Mouse (Mus musculus) forebrain, embryonic 11.5 days (tissue): Measurements from ENCODE around the gene Ccdc159. TPM values are rescaled to one million over a fixed set of nuclear protein-coding genes. Genes with fewer than 3 reads are reported as not detected.
A peak's percentile ranks its signal among the peaks of the same experiment; 100 is the strongest.

ENCODE experiments used
- ATAC-seq: fragments of 200-750 bp; cut with Nextera tagmentation; replicated peaks from 2 replicates; pipeline ENCODE4 v1.8.0; 2017; ENCODE audit warnings: moderate TSS enrichment; ENCODE audit not compliant: low FRiP score
- DNase-seq: peaks from one replicate; pipeline ENCODE4 v3.0.0-alpha.2; 2017; ENCODE audit warnings: low spot score
- H3K27ac ChIP-seq: fragments of 300-500 bp; sonication (generic); 2 replicates; pipeline ENCODE4 v1.5.1; 2014; ENCODE audit warnings: low read depth, low read length
- H3K27me3 ChIP-seq: fragments of 300-500 bp; sonication (generic); 2 replicates; pipeline ENCODE4 v1.6.1; 2014; ENCODE audit warnings: mild to moderate bottlenecking, low read length, mixed read lengths; ENCODE audit not compliant: control insufficient read depth, insufficient read depth
- H3K36me3 ChIP-seq: fragments of 300-500 bp; sonication (generic); 2 replicates; pipeline ENCODE4 v1.6.1; 2014; ENCODE audit warnings: mild to moderate bottlenecking, low read length, moderate library complexity, mixed read lengths; ENCODE audit not compliant: control insufficient read depth, insufficient read depth
- H3K4me1 ChIP-seq: fragments of 300-500 bp; sonication (generic); replicated peaks from 2 replicates; pipeline ENCODE4 v1.6.1; 2014; ENCODE audit warnings: low read length, mixed read lengths; ENCODE audit not compliant: control insufficient read depth, insufficient read depth
- H3K4me2 ChIP-seq: fragments of 300-500 bp; sonication (generic); 2 replicates; pipeline ENCODE4 v1.6.1; 2014; ENCODE audit warnings: low read depth, mild to moderate bottlenecking, low read length, moderate library complexity, mixed read lengths; ENCODE audit not compliant: severe bottlenecking
- H3K4me3 ChIP-seq: fragments of 300-500 bp; sonication (generic); 2 replicates; pipeline ENCODE4 v1.5.1; 2014; ENCODE audit warnings: low read depth, low read length
- H3K9ac ChIP-seq: fragments of 300-500 bp; sonication (generic); 2 replicates; pipeline ENCODE4 v1.6.1; 2014; ENCODE audit warnings: low read length
- H3K9me3 ChIP-seq: fragments of 300-500 bp; sonication (generic); 2 replicates; pipeline ENCODE4 v1.6.1; 2016; ENCODE audit warnings: low read length, mixed read lengths; ENCODE audit not compliant: control insufficient read depth
- WGBS: fragments of 180-500 bp; shearing (Covaris S2); extraction: QIAGEN DNeasy Blood & Tissue Kit; methylation state at CpG from one replicate; pipeline ENCODE4 v1.1.7; 2014; 5-methylcytosine and 5-hydroxymethylcytosine counted together
- polyA plus RNA-seq: library from polyadenylated mRNA; unstranded; fragments of >200 nt; fragmentation: Nextera tagmentation; extraction: Ambion mirVana; gene quantifications from 2 replicates; pipeline ENCODE4 v1.2.1, GENCODE M21; 2014

Ccdc159 gene
- polyA plus RNA-seq, 1 experiment from 2014 or later: 4.4 TPM

GRCm38 (mm10) chr9:21953600-21953999, 26.3 kb downstream of the Ccdc159 start:
- Histone ChIP-seq H3K27ac (no peak overlapping the region), H3K9me3 (no peaks in the 10 kb centered on the region), H3K27me3 (no peaks in the 10 kb centered on the region), H3K4me1 (peaks cover 6% of the 10 kb centered on the region; the same call in 1 of the 2 replicates), H3K36me3 (no peaks in the 10 kb centered on the region), H3K4me2 (no peak overlapping the region), H3K4me3 (no peak overlapping the region), H3K9ac (no peak overlapping the region)
- DNase-seq (no peak), ATAC-seq (no peak)
- 11% methylated on average over 3 of the region's 3 CpGs for WGBS

- H3K4me3 ChIP-seq: no peak overlapping the region
- 80% methylated on average over 3 of the region's 3 CpGs for WGBS
These were observed 27.4 kb downstream of the Ccdc159 start for GRCm38 (mm10) chr9:21954635-21955034.

GRCm38 (mm10) chr9:21955225-21955569, 27.9 kb downstream of the Ccdc159 start:
- no peaks in the 10 kb centered on the region for H3K36me3 ChIP-seq
- H3K9me3 ChIP-seq: no peaks in the 10 kb centered on the region
- H3K4me1 ChIP-seq: peaks cover 6% of the 10 kb centered on the region; the same call in 1 of the 2 replicates
- DNase-seq: no peak
- peak; percentile 66 for ATAC-seq
- H3K9ac ChIP-seq: peak overlapping the region; percentile 89
- H3K4me3 ChIP-seq: peak overlapping the region; percentile 73
- H3K27me3 ChIP-seq: peaks cover 7% of the 10 kb centered on the region
- 2% methylated on average over 18 of the region's 18 CpGs for WGBS
- peak overlapping the region; percentile 61 for H3K4me2 ChIP-seq
- peak overlapping the region; percentile 80; the same call in 1 of the 2 replicates for H3K27ac ChIP-seq

More at GRCm38 (mm10) chr9:21954635-21955034, 27.4 kb downstream of the Ccdc159 start:
- peaks cover 4% of the 10 kb centered on the region for H3K27me3 ChIP-seq
- H3K4me2 ChIP-seq: peak overlapping the region; percentile 61; the same call in 1 of the 2 replicates
- ATAC-seq (no peak), DNase-seq (no peak)
- no peaks in the 10 kb centered on the region for H3K36me3 ChIP-seq
- H3K9ac ChIP-seq: no peak overlapping the region
- H3K27ac ChIP-seq: no peak overlapping the region
- peaks cover 6% of the 10 kb centered on the region; the same call in 1 of the 2 replicates for H3K4me1 ChIP-seq
- H3K9me3 ChIP-seq: no peaks in the 10 kb centered on the region

- Histone ChIP-seq H3K4me2 (peak within 1 kb of the TSS; percentile 61), H3K27me3 (peaks cover 12% of the 10 kb centered on the region), H3K9ac (peak within 1 kb of the TSS; percentile 89), H3K27ac (peak within 1 kb of the TSS; percentile 80), H3K36me3 (no peaks in the 10 kb centered on the region), H3K4me3 (peak within 1 kb of the TSS; percentile 73), H3K9me3 (no peaks in the 10 kb centered on the region), H3K4me1 (peaks cover 6% of the 10 kb centered on the region; the same call in 1 of the 2 replicates)
- ATAC-seq (peak; percentile 98), DNase-seq (peak; percentile 96)
- under 1% methylated on average over 51 of the region's 54 CpGs for WGBS
These were observed 28.5 kb downstream of the Ccdc159 start, which contains the start of gene Swsap1 for GRCm38 (mm10) chr9:21955570-21956281. Gene Swsap1, plus strand, starts transcription at chr9:21955755.

- peaks cover 38% of the 10 kb centered on the region for H3K27me3 ChIP-seq
- H3K4me1 ChIP-seq: peaks cover 9% of the 10 kb centered on the region; the same call in 1 of the 2 replicates
These were observed 31.1 kb downstream of the Ccdc159 start for GRCm38 (mm10) chr9:21958372-21958771.

GRCm38 (mm10) chr9:21959244-21959643, 32.0 kb downstream of the Ccdc159 start:
- H3K27me3 ChIP-seq: peaks cover 45% of the 10 kb centered on the region
- ATAC-seq (no peak), DNase-seq (no peak)
- peaks cover 9% of the 10 kb centered on the region; the same call in 1 of the 2 replicates for H3K4me1 ChIP-seq
- H3K4me3 ChIP-seq: no peak overlapping the region
- H3K36me3 ChIP-seq: no peaks in the 10 kb centered on the region
- no peak overlapping the region for H3K9ac ChIP-seq
- no peaks in the 10 kb centered on the region for H3K9me3 ChIP-seq
- WGBS: 88% methylated on average over 7 of the region's 7 CpGs
- no peak overlapping the region for H3K27ac ChIP-seq
- H3K4me2 ChIP-seq: no peak overlapping the region

More at GRCm38 (mm10) chr9:21958372-21958771, 31.1 kb downstream of the Ccdc159 start:
- no peak overlapping the region for H3K27ac ChIP-seq
- no peak overlapping the region for H3K4me2 ChIP-seq
- no peaks in the 10 kb centered on the region for H3K36me3 ChIP-seq
- H3K9ac ChIP-seq: no peak overlapping the region
- H3K4me3 ChIP-seq: no peak overlapping the region
- ATAC-seq (no peak), DNase-seq (no peak)
- 85% methylated on average over 5 of the region's 5 CpGs for WGBS
- H3K9me3 ChIP-seq: no peaks in the 10 kb centered on the region

GRCm38 (mm10) chr9:21960135-21960534, 32.9 kb downstream of the Ccdc159 start:
- no peak for DNase-seq
- peaks cover 9% of the 10 kb centered on the region; the same call in 1 of the 2 replicates for H3K4me1 ChIP-seq
- 0 out of 2 replicates have a peak overlapping the region, but pooled peaks have one; percentile 12 for H3K4me2 ChIP-seq
- ATAC-seq: no peak
- no peaks in the 10 kb centered on the region for H3K9me3 ChIP-seq
- H3K9ac ChIP-seq: no peak overlapping the region
- H3K4me3 ChIP-seq: no peak overlapping the region; the same call in 1 of the 2 replicates
- no peak overlapping the region for H3K27ac ChIP-seq
- 54% methylated on average over 9 of the region's 9 CpGs for whole genome bisulfite sequencing
- H3K36me3 ChIP-seq: no peaks in the 10 kb centered on the region
- peaks cover 45% of the 10 kb centered on the region for H3K27me3 ChIP-seq

GRCm38 (mm10) chr9:21960558-21961208, 33.4 kb downstream of the Ccdc159 start:
- H3K36me3 ChIP-seq: no peaks in the 10 kb centered on the region
- no peak overlapping the region for H3K9ac ChIP-seq
- DNase-seq (no peak), ATAC-seq (no peak)
- no peak overlapping the region for H3K27ac ChIP-seq
- 8% methylated on average over 26 of the region's 26 CpGs for WGBS
- H3K27me3 ChIP-seq: peaks cover 45% of the 10 kb centered on the region
- 0 out of 2 replicates have a peak overlapping the region, but pooled peaks have one; percentile 12 for H3K4me2 ChIP-seq
- H3K4me1 ChIP-seq: peaks cover 9% of the 10 kb centered on the region; the same call in 1 of the 2 replicates
- H3K4me3 ChIP-seq: peak overlapping the region; percentile 29; the same call in 1 of the 2 replicates
- no peaks in the 10 kb centered on the region for H3K9me3 ChIP-seq
